Mouse (Mus musculus) heart, postnatal 10 days (tissue): ENCODE measurements at regions not wholly inside any gene's neighbourhood (a gene's known extent, or its start where the extent isn't known, plus 50 kb on each side); places are given as distances from the start of the nearest gene placed in this dataset.

Experiments used
- DNase-seq, 2 experiments: peaks; one replicate each; pipeline ENCODE4 v3.0.0; 2021
- intact Hi-C: fragments of 180-260 bp; cut with DNase I; formaldehyde crosslinking; loops from one replicate; pipeline ENCODE4 v1.15.1; 2025

- DNase-seq: no peak
Measured at GRCm38 (mm10) chr6:100923070-100923469, 89.6 kb downstream of the Ppp4r2 start.

GRCm38 (mm10) chr6:100923686-100924085 lies 90.3 kb downstream of the Ppp4r2 start:
- DNase-seq: no peak
- intact Hi-C loops: no loop called here

More at GRCm38 (mm10) chr6:100923070-100923469, 89.6 kb downstream of the Ppp4r2 start:
- intact Hi-C loops: no loop called here

GRCm38 (mm10) chr6:100928791-100929758 lies 95.7 kb downstream of the Ppp4r2 start:
- DNase-seq: peak; percentile 4 to 11
- intact Hi-C loops: no loop called here

GRCm38 (mm10) chr6:100929759-100930358 lies 96.4 kb downstream of the Ppp4r2 start:
- intact Hi-C loops: no loop called here
- DNase-seq: peak; percentile 38 to 48

GRCm38 (mm10) chr6:100930706-100931105 lies 97.3 kb downstream of the Ppp4r2 start:
- DNase-seq: no peak
- intact Hi-C loops: no loop called here

GRCm38 (mm10) chr6:100934424-100934823 lies 101.0 kb downstream of the Ppp4r2 start:
- DNase-seq: no peak

GRCm38 (mm10) chr6:100937802-100938201 lies 104.4 kb downstream of the Ppp4r2 start:
- intact Hi-C loops: no loop called here
- DNase-seq: no peak

More at GRCm38 (mm10) chr6:100934424-100934823, 101.0 kb downstream of the Ppp4r2 start:
- intact Hi-C loops: no loop called here

- no peak for DNase-seq
- intact Hi-C loops: no loop called here
Measured at GRCm38 (mm10) chr6:100938376-100938775, 105.0 kb downstream of the Ppp4r2 start.

GRCm38 (mm10) chr6:100939042-100939441 lies 105.6 kb downstream of the Ppp4r2 start:
- DNase-seq: peak; percentile 6 to 21
- intact Hi-C loops: no loop called here

GRCm38 (mm10) chr6:100939766-100940165 lies 106.3 kb downstream of the Ppp4r2 start:
- DNase-seq: no peak
- intact Hi-C loops: no loop called here

GRCm38 (mm10) chr6:100941686-100942085 lies 108.3 kb downstream of the Ppp4r2 start:
- DNase-seq: no peak
- intact Hi-C loops: no loop called here

- no peak for DNase-seq
- intact Hi-C loops: no loop called here
Measured at GRCm38 (mm10) chr6:100942956-100943355, 109.5 kb downstream of the Ppp4r2 start.

GRCm38 (mm10) chr6:100945796-100946195 lies 112.4 kb downstream of the Ppp4r2 start:
- no peak for DNase-seq
- intact Hi-C loops: no loop called here

- DNase-seq: no peak
- intact Hi-C loops: no loop called here
Measured at GRCm38 (mm10) chr6:100948340-100948739, 114.9 kb downstream of the Ppp4r2 start.

- no peak for DNase-seq
- intact Hi-C loops: no loop called here
Measured at GRCm38 (mm10) chr6:100951646-100952045, 118.2 kb downstream of the Ppp4r2 start.

- DNase-seq: peak in 1 of 2 experiments; percentile 12
- intact Hi-C loops: no loop called here
Measured at GRCm38 (mm10) chr6:100952470-100952869, 119.0 kb downstream of the Ppp4r2 start.

- intact Hi-C loops: no loop called here
- DNase-seq: no peak
Measured at GRCm38 (mm10) chr6:100954563-100954962, 121.1 kb downstream of the Ppp4r2 start.

- intact Hi-C loops: no loop called here
- no peak for DNase-seq
Measured at GRCm38 (mm10) chr6:100966481-100966880, 133.1 kb downstream of the Ppp4r2 start.

GRCm38 (mm10) chr6:100968080-100968856 lies 134.8 kb downstream of the Ppp4r2 start:
- intact Hi-C loops: no loop called here
- DNase-seq: no peak

GRCm38 (mm10) chr6:100968960-100969359 lies 135.5 kb downstream of the Ppp4r2 start:
- intact Hi-C loops: no loop called here

More at GRCm38 (mm10) chr6:100968960-100969359, 135.5 kb downstream of the Ppp4r2 start:
- DNase-seq: no peak
